Mouse (Mus musculus): ENCODE measurements around the gene Wnt7a. TPM values are rescaled to one million over a fixed set of nuclear protein-coding genes. Genes with fewer than 3 reads are reported as not detected.

Gene Wnt7a
- total RNA-seq, 2 experiments from 2014 or later = not detected

- intact Hi-C loops (cut with DNase I; ENCODE audit: low total_unique reads) = no loop called here
Measured at GRCm38 (mm10) chr6:91400514-91400913, 10.6 kb downstream of the Wnt7a start.

DNA sequence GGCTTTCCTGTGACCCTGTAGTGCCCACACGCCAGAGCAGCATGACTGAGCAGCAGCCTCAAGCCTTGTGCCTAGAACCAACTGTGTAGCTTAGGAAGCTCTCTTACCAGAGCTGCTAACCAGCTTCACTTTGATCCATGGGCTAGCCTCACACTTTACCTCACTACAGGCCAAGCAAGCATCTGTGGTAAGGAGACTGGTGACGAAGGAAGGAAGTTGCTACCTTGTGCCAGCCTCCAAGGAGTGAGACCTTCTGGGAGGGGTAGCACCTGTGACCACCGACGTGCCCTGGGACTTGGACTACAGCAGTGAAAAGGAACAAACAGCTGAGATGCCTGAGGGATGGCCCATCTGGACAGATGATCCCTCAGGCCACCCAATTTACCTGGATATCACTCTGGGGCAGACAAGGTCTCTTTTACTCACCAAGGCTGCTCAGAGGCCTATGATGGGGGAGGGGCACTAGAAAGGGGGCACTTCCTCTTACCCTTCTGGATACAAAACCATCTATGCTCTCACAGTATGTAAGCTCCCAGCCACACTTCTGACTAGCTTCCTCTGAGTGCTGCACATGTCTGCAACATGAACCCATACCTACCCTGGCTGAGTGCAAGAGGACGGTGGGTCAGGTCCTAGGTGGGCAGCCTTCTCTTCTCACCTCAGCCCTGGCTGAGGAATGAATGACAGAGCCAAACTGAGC lies 18.5 kb downstream of the Wnt7a start:
- no peak for DNase-seq
- intact Hi-C loops (cut with DNase I; ENCODE audit: low total_unique reads) = no loop called here

More at GRCm38 (mm10) chr6:91400514-91400913, 10.6 kb downstream of the Wnt7a start:
- DNase-seq = no peak

DNA sequence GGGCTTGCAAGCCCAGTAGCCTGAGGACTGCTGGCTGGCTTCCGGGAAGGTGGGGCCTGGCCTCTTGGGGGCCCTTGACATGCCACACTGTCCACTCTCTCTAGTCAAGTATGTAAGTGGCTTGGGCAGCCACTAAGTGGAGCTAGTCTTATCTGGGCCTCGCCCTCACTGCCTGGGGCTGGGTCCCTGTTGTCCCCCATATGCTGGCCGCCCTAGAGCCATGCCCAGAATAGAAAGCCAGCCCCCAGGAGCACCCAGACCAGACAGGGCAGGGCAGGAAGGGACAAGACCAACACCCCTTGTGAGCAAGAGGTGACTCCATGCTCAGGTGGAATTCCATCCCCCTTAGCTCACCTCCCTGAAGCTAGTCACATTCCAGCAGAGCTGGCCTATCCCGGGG lies 22.0 kb downstream of the Wnt7a start:
- no peak for DNase-seq

GRCm38 (mm10) chr6:91384415-91384814 lies 26.7 kb downstream of the Wnt7a start:
- no peak for DNase-seq

More for the DNA sequence above, 22.0 kb downstream of the Wnt7a start:
- intact Hi-C loops (cut with DNase I; ENCODE audit: low total_unique reads) = no loop called here

DNA sequence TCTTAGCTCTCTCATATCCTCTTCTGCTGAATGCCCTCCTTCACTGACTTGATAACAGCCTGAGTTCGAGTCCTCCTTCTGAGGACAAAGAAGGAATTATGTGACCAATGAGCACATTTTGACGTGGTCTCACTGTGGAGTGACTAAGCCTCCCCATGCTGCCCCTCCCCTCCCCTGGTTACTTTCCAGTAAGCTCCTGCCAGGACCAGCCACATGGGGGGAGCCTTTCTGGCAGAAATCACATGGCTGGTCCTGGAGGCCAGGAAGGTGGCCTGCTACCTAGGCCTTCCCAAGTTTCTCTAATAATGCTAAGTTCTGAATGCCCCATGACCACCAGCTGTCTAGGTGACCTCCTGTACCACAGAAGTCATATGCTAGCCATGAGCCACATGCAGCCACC lies 27.3 kb downstream of the Wnt7a start:
- intact Hi-C loops (cut with DNase I; ENCODE audit: low total_unique reads) = no loop called here
- no peak for DNase-seq

More at GRCm38 (mm10) chr6:91384415-91384814, 26.7 kb downstream of the Wnt7a start:
- intact Hi-C loops (cut with DNase I; ENCODE audit: low total_unique reads) = no loop called here

DNA sequence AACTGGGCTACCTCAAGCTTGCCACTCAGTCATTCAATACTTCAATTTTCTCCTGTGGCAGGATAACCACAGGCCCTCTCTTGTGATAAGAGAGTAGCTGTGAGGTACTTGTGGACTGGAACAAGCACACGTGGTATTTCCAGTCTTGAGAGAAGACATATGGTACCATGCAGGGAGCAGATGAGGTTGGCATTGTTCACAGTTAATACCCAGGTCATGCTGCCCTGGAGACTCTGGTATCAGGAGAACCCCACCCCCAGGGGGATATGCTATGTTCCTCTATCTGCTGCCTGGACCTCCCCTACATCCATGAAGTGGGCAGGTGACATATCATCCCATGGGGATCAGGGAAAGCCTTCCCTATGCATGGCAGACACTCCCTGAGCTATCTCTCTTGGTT lies 27.9 kb downstream of the Wnt7a start:
- intact Hi-C loops (cut with DNase I; ENCODE audit: low total_unique reads) = no loop called here
- no peak for DNase-seq

- intact Hi-C loops (cut with DNase I; ENCODE audit: low total_unique reads) = no loop called here
- no peak for DNase-seq
Measured at GRCm38 (mm10) chr6:91379871-91380270, 31.3 kb downstream of the Wnt7a start.

DNA sequence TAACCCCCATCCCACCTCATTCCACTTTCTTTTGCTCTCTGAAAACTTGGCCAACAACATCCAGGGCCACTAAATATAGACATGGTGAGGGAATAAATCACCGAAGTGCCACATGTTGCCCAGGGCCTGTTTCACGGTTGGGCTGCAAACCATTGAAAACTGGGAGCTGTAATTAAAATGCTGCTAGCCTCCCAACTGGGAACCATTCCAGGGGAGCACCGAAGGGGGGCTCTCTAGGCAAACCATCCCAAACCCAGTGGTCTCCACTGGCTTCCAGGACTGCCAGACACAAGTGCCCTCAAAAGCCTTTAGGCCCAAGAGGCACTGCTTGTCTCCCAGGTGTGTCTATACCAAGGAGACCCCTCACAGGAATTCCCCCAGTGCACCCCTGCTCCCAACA lies 31.9 kb downstream of the Wnt7a start:
- intact Hi-C loops (cut with DNase I; ENCODE audit: low total_unique reads) = no loop called here
- DNase-seq = no peak

- DNase-seq = no peak
- intact Hi-C loops (cut with DNase I; ENCODE audit: low total_unique reads) = no loop called here
Measured at GRCm38 (mm10) chr6:91372977-91373376, 38.2 kb downstream of the Wnt7a start.

DNA sequence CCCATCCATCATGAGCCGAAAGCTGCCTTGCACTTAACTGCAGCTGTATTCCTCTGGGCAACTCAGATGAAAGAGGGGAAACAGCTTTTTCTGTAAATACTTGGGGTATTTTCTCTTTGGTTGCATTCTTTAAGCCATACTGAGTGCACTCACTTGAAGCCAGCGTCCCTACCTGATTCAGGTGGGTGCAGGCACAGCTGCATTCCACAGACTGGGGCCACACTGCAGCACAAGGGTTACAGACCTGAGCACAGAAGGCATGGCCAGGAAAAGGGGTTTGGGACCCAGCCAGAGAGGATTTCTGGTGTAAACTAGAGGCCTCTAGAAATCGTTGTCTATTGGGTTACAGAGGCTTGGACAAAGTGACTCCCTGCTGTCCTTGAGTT lies 38.6 kb downstream of the Wnt7a start:
- intact Hi-C loops (cut with DNase I; ENCODE audit: low total_unique reads) = no loop called here
- no peak for DNase-seq

GRCm38 (mm10) chr6:91371912-91372585 lies 39.1 kb downstream of the Wnt7a start:
- intact Hi-C loops (cut with DNase I; ENCODE audit: low total_unique reads) = no loop called here
- DNase-seq = no peak

- intact Hi-C loops (cut with DNase I; ENCODE audit: low total_unique reads) = no loop called here
- no peak for DNase-seq
Measured at GRCm38 (mm10) chr6:91366781-91367180, 44.4 kb downstream of the Wnt7a start.

DNA sequence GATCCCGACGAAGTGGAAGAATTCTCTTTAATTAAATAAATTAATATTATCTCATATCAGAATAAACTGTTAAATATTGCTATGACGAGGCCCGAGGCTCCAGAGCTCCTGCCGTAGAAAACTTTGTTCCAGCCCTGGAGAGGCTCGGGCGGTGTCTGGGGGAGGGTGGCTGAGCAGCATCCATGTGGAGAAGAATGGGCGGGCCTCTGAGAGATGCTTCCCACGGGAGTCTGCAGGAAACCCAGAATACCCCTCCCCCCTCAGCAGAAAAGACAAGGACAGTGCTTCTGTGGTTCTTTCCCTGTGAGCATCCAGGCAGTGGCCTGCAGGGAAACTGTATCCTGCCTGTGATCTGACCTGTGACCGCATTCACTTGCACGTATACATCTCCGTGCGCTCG lies 45.7 kb downstream of the Wnt7a start:
- no peak for DNase-seq

DNA sequence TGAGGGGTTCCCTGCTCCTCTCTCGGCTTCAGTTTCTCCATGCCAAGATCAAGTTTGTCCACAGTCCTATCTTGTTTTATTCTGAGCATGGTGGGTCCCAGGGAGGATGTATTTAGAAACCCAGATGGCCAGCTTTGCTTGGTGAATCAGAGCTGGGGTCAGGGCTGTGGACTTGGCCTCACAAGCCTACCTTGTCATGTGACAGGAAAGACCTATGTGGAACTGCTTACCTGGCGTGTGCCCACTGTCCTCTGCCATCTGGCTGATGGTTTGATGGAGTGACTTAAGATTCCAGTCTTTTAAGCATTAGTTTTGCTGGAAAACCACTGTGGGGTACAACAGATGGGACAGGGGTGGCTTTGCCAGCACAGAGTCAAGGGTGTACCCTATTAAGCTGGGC lies 48.4 kb downstream of the Wnt7a start:
- DNase-seq = no peak

More for the DNA sequence above, 45.7 kb downstream of the Wnt7a start:
- intact Hi-C loops (cut with DNase I; ENCODE audit: low total_unique reads) = no loop called here

DNA sequence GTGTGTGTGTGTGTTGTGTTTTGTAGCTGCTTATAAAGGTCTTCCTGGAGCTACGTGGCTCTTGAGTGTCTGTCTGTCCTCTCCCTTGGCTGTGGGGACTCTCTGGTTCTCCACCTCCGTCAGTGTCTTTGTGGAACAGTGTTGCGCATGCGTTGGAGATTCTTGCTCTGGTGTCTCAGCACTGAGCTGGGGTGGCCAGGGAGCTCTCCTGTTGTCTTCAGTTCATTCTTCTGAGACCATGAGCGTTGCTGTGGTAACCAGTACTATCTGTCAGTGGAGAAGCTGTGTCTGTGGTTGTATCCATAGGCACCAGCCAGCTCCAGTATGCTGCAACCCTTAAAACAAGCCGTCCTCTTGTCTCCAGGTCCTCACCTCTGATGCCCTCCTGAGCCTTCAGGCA lies 50.2 kb downstream of the Wnt7a start:
- intact Hi-C loops (cut with DNase I; ENCODE audit: low total_unique reads) = no loop called here
- no peak for DNase-seq

More for the DNA sequence above, 48.4 kb downstream of the Wnt7a start:
- intact Hi-C loops (cut with DNase I; ENCODE audit: low total_unique reads) = no loop called here

- intact Hi-C loops (cut with DNase I; ENCODE audit: low total_unique reads) = no loop called here
- DNase-seq = no peak
Measured at GRCm38 (mm10) chr6:91360371-91360690, 50.8 kb downstream of the Wnt7a start.

- intact Hi-C loops (cut with DNase I; ENCODE audit: low total_unique reads) = no loop called here
- DNase-seq = no peak
Measured at GRCm38 (mm10) chr6:91359672-91360370, 51.3 kb downstream of the Wnt7a start.

- no peak for DNase-seq
- intact Hi-C loops (cut with DNase I; ENCODE audit: low total_unique reads) = no loop called here
Measured at GRCm38 (mm10) chr6:91358866-91359656, 52.1 kb downstream of the Wnt7a start.

DNA sequence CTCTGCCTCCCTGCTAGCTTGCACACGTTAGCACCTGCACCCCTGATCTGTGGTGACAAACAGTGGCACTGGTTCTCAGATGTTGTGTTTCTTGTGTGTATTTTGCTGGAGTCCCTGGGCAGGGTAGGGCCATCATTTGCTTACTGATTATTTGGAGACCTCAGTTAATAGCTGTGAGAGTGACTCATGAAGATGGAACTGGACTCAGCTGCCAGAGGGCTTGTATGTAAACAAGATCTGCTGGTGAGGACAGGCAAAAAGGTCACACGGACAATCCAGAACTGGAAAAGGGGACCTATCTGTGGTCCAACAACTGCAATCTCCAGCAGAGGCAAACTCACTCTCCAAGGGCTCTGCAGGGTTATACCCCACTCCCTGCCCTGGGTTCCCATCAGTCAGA lies 52.8 kb downstream of the Wnt7a start:
- DNase-seq = no peak
- intact Hi-C loops (cut with DNase I; ENCODE audit: low total_unique reads) = no loop called here

DNA sequence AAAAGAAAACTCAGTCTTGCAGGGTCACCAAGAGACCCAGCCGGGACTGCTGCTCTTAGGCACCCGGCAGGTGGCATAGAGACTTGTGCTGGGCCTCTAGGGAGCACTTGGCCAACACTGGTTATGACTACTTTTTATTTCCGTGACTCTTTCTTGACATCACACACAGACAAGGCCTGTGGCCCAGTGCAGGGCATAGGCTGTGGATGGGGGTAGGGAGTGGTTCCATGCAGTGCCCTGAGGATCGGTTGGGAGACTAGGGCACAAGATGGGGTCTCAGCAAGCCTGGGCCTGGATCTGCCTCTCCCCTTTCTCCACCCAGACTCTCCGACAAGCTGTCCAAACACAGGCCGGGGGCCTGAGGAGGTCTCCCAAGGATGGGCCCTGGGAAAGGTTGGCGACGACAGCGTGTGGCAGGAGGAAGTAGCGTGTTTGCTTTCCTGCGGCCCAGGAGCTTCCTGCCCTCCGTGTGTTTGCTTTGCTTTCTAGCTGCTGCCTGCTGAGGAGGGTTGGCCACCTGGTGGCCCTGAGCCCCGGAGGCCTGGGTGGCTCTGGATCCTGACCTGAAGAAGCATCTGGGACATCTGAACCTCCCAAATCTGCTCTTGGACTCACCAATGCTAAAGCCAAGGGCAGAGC lies 53.8 kb downstream of the Wnt7a start:
- no peak for DNase-seq
- intact Hi-C loops (cut with DNase I; ENCODE audit: low total_unique reads) = no loop called here

Measured in gastrocnemius, postnatal 14 days (tissue).